Mouse (Mus musculus) mesoderm, embryonic 11.5 days (tissue): ENCODE measurements at regions not wholly inside any gene's neighbourhood (a gene's known extent, or its start where the extent isn't known, plus 50 kb on each side); places are given as distances from the start of the nearest gene placed in this dataset.

Source experiments
- DNase-seq: peaks from one replicate; pipeline ENCODE4 v3.0.0-alpha.2; 2012; ENCODE audit warnings: low read depth, low spot score

DNA sequence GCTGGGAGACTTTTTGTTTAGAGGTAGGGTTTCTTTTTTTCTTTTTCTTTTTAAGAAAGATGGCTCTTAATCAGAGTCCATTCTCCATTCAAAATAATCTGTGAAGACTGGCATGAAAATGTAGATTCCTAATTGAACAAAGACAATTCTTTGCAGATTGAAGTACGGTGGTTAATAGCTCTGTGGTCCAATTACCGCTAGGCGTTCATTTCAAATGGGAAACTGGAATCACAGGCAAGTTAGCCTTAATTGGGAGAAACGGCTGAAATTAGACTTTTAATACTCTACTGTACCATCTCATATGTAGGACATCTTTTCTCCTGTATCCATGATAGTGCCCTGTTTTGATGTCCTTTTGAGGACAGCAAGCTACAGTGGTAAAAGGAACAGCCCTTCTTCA lies 61.2 kb downstream of the Ascl1 start:
- no peak for DNase-seq

DNA sequence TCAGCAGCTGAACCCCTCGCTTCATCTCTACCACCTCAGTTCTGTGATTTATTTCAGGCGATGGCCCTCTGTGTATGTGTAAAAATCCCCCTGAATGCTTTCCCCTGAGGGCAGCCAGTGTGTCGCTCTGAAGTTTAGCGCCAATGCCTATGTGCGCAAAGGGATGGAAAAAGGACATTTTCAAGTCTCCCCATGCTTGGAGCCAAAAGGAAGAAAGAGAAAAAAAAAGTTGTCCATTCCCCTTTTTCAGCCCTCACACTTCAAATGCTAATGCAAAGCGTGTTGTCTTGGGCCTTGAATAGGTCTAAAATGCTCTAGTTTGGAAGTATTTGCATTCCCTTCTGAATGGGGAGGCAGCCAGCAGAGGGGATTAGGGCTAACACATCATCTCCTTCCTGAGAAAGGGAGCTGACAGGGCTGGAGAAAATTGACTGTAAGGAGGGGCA lies 73.5 kb downstream of the Ascl1 start:
- DNase-seq: peak; percentile 61

DNA sequence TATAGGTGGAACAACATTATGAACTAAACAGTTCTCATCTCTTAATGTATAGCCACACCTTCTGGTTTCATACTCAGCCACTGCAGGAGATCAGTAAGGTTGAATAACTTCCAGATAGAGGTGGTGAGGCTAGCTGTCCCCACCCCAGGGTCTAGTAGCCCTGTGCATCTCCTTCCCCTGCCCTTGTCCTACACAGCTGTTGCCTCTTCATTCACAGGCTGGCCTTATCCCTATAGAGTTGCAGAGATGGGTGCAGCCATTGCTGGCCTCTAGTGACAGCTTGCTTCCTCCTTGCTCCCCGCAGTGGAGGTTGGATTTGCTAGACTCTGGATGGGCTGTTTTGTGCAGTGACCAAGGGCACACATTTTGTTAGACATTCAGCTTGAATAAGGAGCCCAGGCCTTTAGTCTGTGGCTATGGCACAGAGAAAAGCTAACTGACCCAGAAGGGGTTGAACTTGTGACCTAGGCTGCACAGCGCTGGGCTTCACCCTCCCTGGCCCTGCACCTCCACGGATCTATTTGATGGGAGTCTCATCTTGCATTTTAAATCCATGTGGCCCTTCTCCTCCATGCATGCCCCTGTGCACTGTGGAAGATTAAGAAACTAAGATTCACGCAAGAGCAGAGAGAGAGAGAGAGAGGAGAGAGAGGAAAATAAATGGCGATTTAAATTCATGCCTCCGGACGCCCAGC lies 74.1 kb downstream of the Ascl1 start:
- peak; percentile 35 for DNase-seq

DNA sequence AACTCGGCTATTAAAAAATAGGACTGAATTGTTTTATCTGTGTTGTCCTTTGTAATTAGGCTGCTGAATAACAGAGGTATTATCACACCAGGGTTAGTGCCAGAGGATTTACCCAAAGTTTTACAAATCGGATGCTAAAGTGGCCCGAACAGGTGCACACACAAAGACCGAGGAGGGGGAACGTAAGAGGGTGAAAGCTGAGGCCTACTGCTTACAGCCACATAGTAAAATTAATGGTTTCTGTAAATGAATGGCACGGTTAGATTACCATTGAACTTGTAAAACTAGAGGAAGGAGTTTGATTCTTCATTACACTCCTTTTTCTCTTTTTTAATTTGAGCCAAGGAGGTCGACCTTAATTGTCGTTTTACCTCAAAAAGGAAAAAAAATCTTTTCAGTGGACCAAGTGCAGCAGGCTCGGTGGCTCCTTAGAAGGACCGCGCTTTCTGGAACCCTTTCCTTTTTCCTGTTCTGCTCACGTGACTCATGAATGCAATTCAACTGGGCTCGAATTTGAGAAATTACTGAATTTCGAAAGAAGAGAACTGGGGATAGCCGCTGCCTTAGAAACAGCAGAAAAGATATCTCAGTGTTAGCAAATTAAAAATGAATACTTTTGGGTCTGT lies 99.1 kb downstream of the Ascl1 start:
- DNase-seq: no peak

DNA sequence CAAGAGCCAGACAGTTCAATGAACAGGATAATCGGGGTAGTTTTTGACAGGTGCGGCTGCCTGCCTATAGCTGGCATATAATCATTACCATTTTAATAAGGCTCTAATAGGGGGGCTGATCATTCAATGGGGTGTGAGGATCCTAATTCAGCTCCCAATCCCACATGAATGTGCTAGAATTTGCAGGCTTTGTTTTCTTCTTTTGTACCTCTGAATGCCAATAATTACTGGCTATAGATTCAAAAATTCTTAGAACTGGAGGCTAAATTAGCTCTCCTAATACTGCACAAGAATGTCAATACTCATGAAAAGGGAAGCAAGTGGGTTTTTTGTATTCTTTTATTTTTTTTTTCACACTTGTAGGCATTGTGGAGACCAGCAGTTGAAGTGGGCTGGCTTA lies 104.3 kb downstream of the Ascl1 start:
- DNase-seq: no peak

DNA sequence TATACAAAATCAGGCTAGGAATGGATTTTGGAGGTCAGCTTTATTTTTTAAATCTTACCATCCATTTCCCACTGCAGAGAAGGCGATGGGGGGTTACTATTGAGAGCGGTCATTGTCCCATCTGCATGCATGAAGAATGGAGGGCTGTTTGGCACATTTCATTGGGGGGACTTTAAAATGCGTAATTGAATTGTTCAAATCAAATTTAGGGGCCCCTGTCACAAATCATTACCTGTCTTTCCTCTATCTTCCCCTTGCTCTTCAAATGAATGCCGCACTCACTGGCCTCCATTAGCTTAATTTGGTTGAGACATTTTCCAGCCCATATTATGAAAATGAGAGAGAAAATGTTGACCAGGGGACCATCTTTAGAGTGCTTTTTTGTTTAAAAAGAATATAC lies 108.2 kb downstream of the Ascl1 start:
- DNase-seq: no peak

DNA sequence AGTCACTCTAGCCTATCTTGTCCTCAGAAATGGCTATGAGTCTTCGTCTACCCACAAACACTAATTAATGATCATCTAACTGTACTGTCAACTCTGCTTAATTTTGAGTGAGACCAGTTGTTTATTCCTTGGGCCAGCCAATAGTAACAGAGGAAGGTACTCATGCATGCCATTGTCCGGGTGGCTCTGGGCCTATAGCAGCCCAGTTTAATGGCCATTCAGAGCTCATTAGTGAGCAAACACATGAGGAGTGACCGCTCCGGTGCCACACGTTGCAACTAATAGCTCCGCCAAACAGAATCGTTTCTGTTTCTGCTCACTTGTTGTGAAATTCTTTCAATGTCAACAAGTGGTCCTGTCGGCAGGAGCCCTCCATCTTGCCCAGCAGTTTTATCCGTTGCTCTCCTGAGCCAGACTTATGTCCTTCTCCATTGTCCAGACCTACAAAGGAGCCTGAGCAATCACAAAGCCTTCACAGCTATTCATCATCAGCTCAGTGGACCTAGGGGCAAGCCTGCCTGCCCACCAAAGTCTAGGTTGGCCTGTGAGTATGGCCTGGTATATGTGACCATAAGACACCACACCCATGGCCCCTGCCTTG lies 108.8 kb downstream of the Ascl1 start:
- no peak for DNase-seq

DNA sequence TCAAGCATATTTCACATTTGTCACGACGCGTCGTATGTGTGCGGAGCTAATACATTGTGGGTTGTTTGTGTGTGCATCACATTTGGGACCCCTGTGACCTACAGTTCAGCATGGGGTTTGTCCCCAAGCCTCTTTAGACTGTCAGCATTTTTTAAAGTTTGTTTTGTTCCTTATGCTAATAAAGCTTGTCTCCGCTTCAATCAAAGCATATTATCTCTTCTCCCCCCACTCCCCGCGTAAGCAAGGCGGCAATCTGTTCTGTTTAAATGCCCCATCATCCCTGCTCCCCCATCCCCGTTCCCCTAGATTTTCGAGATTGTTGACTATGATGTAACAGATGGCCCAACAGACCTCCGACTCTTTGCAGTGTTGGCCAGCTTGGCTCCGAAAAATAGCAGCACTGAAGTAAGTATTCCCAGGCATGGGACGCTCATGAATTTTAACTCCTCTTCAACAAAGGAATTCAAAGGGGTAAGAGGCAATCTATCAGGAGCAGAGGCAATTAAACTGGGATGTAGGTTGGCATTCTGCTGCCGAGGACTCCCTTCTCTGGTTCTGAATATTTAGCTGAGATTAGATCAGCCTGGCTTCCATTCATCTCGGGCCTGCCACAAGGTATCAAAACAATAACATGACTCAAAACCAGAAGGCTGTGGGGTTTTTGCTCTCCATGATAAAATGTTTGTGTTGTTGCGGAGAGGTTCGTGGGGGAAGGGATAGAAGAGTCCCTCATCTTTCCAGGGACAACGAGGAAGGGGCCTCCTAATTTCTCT lies 141.9 kb downstream of the Ascl1 start:
- peak; percentile 63 for DNase-seq

DNA sequence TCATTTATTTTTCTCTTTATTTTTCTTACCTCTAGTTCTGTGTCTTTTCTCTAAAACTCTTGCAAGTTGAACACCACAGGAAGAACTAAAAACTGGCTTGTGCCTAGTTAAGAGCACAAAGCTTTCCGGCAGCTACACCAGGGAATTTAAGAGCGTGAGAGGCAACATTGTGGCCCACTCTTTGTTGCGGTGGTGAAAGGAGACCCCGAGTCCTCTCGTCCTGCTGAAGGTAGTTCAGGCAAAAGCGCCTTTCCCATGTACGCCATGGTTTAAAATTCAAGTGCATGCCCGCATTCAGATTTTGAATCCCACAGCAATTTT lies 142.4 kb downstream of the Ascl1 start:
- DNase-seq: no peak

DNA sequence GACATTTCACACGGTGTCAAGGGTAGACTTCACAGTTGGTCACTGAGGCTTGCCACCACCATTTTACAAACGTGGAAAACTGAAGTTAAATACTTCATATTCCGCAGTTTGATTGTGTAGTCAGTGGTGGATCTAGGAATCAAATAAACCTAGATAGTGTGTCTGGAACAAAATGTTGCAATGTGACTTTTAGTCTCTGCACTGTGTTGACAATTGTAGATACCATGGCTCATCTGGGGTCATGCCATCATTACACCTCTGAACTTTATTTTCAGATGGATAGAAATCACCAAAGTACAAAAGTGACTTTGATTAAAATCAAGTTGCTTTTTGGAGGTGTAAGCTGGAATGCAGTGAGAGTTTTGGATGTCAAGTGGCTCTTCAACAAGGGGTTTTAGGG lies 158.3 kb downstream of the Ascl1 start:
- DNase-seq: no peak

DNA sequence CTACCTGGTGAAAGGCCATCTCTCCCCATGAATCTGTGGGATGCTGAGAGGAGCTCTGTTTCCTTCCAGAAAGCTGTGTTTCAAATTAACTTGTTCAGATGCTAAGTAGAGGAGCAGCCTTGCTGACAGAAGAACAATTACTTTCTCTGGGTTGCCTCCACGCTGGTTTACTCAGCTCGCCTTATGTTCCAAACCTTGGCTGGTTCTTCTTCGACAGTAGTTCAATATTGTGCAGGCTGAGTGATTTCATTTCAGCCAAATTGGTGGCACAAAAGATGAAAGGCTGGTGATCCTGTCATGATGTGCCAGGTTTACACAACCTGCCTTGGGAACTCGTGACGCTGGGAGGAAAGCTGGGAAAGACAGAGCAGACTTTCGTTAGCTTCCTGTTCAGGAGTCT lies 160.1 kb downstream of the Ascl1 start:
- DNase-seq: no peak

DNA sequence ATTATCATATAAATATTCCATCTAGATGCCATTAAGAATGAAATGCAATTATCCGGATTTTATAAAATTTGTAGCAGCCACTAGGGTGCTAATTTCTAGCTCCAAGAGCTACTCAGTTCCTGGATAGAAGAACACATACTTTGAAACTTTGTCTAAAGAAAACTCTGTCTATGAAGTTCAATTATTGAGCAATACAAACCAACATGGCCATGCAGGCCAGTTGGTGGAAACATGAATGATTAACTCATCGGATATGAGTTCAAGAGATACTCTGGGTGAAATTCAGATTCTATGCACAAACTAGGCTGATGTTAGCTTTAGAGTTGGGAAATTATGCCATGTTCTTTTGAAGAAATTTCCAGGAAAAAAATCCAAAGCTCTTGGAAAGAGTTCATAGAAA lies 164.0 kb downstream of the Ascl1 start:
- no peak for DNase-seq

DNA sequence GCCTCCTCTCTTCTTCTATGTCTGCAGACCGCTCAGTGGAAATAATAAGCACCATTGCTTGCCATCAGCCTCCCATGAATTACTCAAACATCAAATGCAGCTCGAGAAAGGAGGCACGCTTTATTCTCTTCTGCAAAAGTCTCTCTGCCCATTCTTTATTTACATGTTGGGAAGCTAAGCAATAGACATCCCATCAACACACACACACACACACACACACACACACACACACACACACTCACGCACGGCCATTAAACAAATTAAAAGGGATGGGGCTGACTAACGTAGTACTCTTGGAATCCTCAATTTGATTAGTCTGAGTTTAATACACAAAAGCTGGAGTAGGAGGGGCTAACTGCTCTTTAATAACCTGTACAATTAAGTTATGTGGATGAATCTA lies 167.7 kb downstream of the Ascl1 start:
- no peak for DNase-seq

DNA sequence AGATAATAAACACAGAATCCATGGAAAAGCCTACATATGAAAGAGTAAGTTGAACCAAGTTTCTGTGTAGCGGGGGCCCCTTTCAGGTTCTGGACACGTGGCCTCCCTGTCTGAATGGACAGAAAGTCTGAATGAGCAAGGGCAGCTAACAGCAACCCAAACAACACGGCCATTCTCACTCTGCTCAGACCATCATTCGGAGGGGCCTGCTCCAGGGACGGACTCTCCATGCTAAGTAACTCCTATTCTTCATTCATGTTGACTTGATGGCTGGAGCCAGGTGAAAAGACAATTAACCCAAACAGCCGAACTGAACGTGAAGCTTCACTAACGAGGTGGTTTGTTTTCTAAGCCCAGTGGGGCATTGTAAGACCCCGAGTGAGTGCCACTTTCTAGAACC lies 168.3 kb downstream of the Ascl1 start:
- no peak for DNase-seq

DNA sequence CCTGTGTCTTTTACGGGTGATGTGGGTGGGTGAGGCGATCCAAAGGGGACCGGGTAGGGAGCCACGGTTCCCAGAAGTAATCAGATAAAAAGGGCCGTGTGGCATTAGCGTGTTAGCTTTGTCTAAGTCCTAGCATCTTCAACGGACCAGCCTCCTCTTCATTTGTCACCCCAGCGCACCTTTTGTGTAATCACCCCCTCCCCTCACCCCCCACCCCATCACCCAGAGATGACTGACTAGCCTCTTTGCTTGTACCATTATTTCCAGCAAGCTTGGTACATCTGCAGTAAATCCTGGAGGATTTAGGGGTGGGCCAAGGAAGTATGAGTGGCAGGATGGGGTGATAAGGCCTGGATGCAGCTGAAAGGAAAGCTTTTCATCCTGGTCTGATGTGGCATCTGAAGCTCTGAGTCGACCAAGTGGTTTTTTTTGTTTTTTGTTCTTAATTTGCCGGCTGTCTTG lies 183.8 kb downstream of the Ascl1 start:
- DNase-seq: no peak

DNA sequence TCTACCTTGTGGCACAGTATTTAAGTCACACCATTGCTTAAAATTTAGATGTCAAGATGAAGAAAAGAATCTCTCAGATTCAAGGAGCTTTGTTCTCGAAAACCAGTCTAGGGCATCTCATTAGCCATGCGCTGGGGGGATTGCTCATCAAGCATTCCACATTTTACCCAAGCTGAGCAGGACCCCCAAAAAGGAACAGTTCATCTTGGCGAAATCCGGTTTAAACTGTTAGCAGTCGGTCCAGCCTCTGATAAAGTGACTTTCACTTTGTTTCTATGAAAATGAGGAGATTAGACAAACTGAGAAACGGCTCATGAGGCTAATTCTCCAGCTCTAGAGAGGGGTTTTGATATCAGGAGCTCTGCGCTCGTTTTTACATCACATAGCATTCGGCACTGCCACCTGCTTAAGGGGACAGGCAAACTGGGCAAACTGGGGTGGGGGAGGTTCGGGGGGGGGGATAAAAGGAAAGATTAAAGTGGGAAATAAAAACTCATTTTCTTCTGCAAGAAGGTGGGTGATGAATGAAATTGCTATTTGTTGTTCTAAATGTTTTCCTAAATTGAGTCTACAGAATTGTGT lies 184.6 kb downstream of the Ascl1 start:
- DNase-seq: no peak

DNA sequence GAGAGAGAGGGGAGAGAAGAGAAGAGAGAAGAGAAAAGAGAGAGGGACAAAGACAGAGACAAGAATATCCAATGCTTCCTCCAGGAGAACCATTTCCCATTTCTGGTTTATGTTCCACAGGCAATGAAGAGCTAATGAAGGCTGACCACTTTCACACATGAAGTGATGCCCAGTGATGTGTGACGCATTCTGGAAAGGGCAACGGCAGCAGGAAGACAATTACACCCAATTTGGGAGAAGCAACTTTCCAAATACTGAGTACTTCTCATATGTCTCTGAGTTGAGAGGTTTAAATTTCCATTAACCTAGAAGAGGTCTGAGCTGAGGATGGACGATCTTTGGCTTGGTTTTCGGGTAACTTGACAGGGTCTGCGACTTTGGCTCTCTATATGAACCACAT lies 196.3 kb downstream of the Ascl1 start:
- DNase-seq: no peak

DNA sequence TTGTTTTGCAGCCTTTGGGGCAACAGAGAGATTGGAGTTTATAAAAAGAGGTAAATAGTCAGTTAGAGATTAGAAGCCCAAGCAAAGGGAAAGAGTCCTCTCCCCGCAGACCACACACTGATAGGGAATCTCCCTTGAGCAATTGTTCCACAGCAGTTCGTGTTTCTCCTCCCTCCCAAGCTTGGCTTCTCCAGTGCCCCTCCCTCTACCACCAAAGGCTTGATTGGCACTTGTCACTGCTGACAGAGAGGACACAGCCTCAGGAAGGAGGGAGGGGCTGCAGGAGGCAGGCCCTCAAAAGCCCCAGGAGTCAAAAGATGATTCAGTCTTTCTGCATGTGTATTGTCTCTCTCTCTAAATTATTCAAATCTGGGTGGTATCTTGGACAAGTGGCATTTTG lies 200.1 kb downstream of the Ascl1 start:
- DNase-seq: no peak

DNA sequence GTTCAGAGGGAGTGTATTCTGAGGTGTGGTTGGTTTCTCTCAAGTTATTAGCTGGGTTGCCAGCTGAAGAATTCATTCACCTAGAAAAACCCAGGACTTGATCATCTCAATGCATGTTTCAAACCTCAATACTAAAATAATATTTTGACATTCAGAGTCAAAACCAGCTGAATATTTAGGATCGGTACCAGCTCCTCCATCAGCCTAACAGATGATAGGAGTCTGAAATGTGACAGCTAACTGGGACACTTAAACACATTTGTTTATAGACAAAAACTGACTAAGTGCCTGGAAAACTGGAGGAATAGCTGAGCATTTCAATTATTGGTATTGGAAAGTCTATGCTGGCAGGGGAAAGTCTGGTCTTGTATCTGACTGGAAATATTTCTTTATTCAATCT lies 206.6 kb downstream of the Ascl1 start:
- DNase-seq: no peak

DNA sequence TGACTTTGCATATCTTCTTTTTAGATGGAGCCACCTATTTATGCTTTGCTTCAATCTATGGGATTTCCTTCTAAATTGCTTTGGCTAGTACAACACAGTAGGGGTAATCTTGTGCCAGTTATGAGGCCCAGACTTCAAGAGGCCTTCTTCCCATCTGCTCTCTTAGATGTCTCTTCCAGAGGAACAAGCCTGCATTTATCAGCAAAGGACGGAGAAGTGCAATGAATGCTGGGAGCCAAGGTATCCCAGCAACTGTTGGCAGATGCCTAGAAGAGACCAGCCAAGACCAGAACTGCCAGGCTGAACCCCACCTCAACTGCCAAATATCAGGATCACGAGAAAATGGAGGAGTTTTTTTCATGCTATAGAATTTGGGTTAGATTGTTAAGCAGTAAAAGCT lies 209.2 kb downstream of the Ascl1 start:
- DNase-seq: no peak
